Mouse (Mus musculus) embryonic facial prominence, embryonic 10.5 days (tissue): Measurements from ENCODE around the gene Aldh4a1. TPM values are rescaled to one million over a fixed set of nuclear protein-coding genes. Genes with fewer than 3 reads are reported as not detected.
A peak's percentile ranks its signal among the peaks of the same experiment; 100 is the strongest.

Experiments used
- DNase-seq: peaks from one replicate; pipeline ENCODE4 v3.0.0-alpha.2; 2017; ENCODE audit warnings: low spot score
- H3K27ac ChIP-seq: fragments of 300-500 bp; sonication (generic); replicated peaks from 2 replicates; pipeline ENCODE4 v1.5.1; 2016; ENCODE audit warnings: mild to moderate bottlenecking
- H3K27me3 ChIP-seq: fragments of 300-500 bp; sonication (generic); replicated peaks from 2 replicates; pipeline ENCODE4 v1.6.1; 2016; ENCODE audit warnings: low read depth, mild to moderate bottlenecking; ENCODE audit not compliant: poor library complexity, severe bottlenecking
- H3K36me3 ChIP-seq: fragments of 300-500 bp; sonication (generic); replicated peaks from 2 replicates; pipeline ENCODE4 v1.6.1; 2016; ENCODE audit warnings: mild to moderate bottlenecking, moderate library complexity
- H3K4me1 ChIP-seq: fragments of 300-500 bp; sonication (generic); 2 replicates; pipeline ENCODE4 v1.6.1; 2016
- H3K4me3 ChIP-seq: fragments of 300-500 bp; sonication (generic); 2 replicates; pipeline ENCODE4 v1.5.1; 2016; ENCODE audit warnings: mild to moderate bottlenecking, moderate library complexity
- H3K9me3 ChIP-seq: fragments of 300-500 bp; sonication (generic); 2 replicates; pipeline ENCODE4 v1.6.1; 2016; ENCODE audit warnings: mild to moderate bottlenecking
- WGBS: fragments of 180-500 bp; shearing (Covaris S2); methylation state at CpG from one replicate; pipeline ENCODE4 v1.1.7; 2016; 5-methylcytosine and 5-hydroxymethylcytosine counted together
- polyA plus RNA-seq: library from polyadenylated mRNA; unstranded; fragments of >200 nt; fragmentation: Nextera tagmentation; extraction: Ambion mirVana; gene quantifications from 2 replicates; pipeline ENCODE4 v1.2.1, GENCODE M21; 2016

Aldh4a1 gene
- 24.4 and 25.1 TPM in 2 replicates for polyA plus RNA-seq

DNA sequence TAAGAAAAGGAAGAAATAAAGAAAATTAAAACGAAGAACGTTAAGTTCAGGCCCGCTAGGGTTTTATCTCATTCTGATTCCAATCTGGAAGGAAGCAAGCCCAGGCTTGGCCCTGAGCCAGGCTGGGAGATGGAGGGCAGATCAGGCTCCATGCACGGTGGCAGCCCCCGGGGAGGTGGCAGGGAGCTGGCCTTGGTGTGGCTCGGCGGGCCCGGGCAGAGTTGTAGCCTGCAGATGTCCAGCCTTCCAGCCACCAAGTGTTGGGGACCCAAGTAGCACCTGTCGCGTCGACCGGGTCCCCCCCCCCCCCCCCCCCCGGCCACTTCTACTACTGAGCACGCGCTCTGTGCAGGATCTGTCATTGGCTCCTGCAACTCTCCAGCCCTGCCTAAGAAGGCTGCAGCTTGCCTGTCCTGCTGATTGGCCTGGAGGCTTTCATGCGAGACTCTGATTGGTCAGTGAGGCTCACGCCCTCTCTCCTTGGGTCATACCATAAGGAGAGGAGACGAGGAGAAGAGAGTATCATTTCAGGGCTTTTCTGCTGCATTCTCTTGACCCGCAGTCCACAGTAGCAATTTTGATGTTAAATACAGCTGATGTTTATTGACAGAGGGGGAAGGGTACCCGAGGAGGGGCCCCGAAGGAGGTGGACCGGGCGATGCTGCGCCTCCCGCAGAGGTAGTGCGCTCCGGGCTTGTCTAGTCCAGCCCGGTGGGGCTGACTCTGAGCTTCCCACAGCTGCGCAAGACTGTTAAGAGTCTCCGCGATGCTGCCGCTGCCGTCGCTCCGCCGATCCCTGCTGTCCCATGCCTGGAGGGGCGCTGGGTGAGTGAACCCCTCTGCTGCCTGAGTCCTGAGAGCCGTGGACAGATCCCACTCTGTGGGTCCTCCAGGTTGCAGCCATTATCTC, at the start of gene Aldh4a1:
TSS of gene Aldh4a1 (plus strand) at position 494 of the 910 bp plus-strand sequence.
- peaks cover 3% of the 10 kb centered on the region; the same call in 1 of the 2 replicates for H3K36me3 ChIP-seq
- H3K27me3 ChIP-seq = no peaks in the 10 kb centered on the region
- peak; percentile 91 for DNase-seq
- H3K4me1 ChIP-seq = peaks cover 29% of the 10 kb centered on the region
- H3K4me3 ChIP-seq = peak within 1 kb of the TSS; percentile 85
- peak within 1 kb of the TSS; percentile 95 for H3K27ac ChIP-seq
- no peaks in the 10 kb centered on the region for H3K9me3 ChIP-seq
- under 1% methylated on average over 37 of the region's 38 CpGs for WGBS

- no peak for DNase-seq
- Histone ChIP-seq H3K4me1 (peaks cover 41% of the 10 kb centered on the region), H3K27ac (no peak overlapping the region), H3K36me3 (no peaks in the 10 kb centered on the region), H3K27me3 (peaks cover 15% of the 10 kb centered on the region), H3K4me3 (0 out of 2 replicates have a peak overlapping the region, but pooled peaks have one; percentile 89), H3K9me3 (no peaks in the 10 kb centered on the region)
- 87% methylated on average over 12 of the region's 12 CpGs for WGBS
Observed at GRCm38 (mm10) chr4:139572928-139573512, 49.6 kb upstream of the Aldh4a1 start.

DNA sequence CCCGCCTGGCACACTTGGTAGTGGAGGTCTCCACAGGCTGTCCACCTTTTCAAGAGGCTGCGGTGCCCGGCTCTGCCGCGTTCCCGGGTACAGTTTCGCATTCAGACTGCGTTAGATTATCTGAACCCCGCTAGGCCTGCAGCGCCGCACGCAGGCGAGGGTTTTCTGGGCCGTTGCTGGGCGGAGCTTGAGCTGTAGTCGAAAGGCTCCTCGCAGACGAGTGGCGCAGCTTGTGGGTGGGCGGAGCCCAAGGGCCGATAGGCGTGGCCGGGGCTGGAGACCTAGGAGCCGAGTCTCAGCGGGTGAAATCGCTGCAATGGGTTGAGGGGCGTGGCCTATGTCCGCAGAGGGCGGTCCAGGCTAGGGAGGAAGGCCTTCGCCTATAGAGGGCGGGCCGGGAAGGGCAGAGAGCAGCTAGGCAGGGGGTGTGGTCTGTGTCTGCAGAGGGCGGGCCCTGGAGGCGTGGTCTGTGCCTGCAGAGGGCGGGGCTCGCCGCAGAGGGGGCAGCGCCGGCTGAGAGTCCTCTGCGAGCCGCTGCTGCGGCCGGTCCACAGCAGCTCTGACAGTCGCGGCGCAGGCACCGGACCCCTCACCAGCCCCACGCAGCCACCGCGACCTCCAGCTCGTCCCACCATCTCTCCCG, 48.4 kb upstream of the Aldh4a1 start:
- Histone ChIP-seq H3K36me3 (no peaks in the 10 kb centered on the region), H3K4me1 (peaks cover 54% of the 10 kb centered on the region), H3K27ac (peak overlapping the region; percentile 87), H3K4me3 (peak overlapping the region; percentile 89), H3K27me3 (peaks cover 15% of the 10 kb centered on the region), H3K9me3 (no peaks in the 10 kb centered on the region)
- DNase-seq = peak; percentile 100
- WGBS = under 1% methylated on average over 52 of the region's 52 CpGs

GRCm38 (mm10) chr4:139574799-139575672, 47.6 kb upstream of the Aldh4a1 start:
- under 1% methylated on average over 111 of the region's 111 CpGs for WGBS
- peak overlapping the region; percentile 89 for H3K4me3 ChIP-seq
- H3K4me1 ChIP-seq = peaks cover 61% of the 10 kb centered on the region
- H3K36me3 ChIP-seq = no peaks in the 10 kb centered on the region
- DNase-seq = peak; percentile 71
- peak overlapping the region; percentile 87 for H3K27ac ChIP-seq
- no peaks in the 10 kb centered on the region for H3K9me3 ChIP-seq
- H3K27me3 ChIP-seq = peaks cover 15% of the 10 kb centered on the region

DNA sequence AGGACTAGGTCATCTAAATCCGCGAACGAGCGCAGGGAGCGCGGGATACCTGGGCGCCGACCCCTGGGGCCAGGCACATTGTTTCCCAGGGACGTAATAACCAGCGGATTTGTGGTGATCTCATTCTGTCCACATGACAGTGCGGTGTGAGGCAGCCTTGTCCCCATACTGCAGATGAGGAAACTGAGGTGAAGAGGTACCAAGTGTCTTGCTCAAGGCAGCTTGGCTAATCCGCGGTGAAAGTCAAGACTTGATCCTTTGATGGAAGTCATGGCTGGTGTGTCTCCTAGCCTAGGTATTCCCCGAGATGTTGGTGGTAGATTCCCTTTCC, 47.0 kb upstream of the Aldh4a1 start:
- Histone ChIP-seq H3K27ac (peak overlapping the region; percentile 87), H3K9me3 (no peaks in the 10 kb centered on the region), H3K4me3 (peak overlapping the region; percentile 89), H3K4me1 (peaks cover 67% of the 10 kb centered on the region), H3K27me3 (peaks cover 15% of the 10 kb centered on the region), H3K36me3 (no peaks in the 10 kb centered on the region)
- 8% methylated on average over 14 of the region's 14 CpGs for WGBS
- DNase-seq = no peak

- Histone ChIP-seq H3K9me3 (no peaks in the 10 kb centered on the region), H3K4me1 (peaks cover 75% of the 10 kb centered on the region), H3K36me3 (no peaks in the 10 kb centered on the region), H3K27ac (no peak overlapping the region), H3K27me3 (peaks cover 15% of the 10 kb centered on the region), H3K4me3 (peak overlapping the region; percentile 89)
- DNase-seq = peak; percentile 57
- WGBS = 41% methylated on average over 14 of the region's 14 CpGs
Observed at GRCm38 (mm10) chr4:139576251-139576880, 46.3 kb upstream of the Aldh4a1 start.

- Histone ChIP-seq H3K27ac (no peak overlapping the region), H3K4me3 (peak overlapping the region; percentile 89)
Observed at GRCm38 (mm10) chr4:139577006-139577405, 45.7 kb upstream of the Aldh4a1 start.

GRCm38 (mm10) chr4:139578389-139578788, 44.3 kb upstream of the Aldh4a1 start:
- Histone ChIP-seq H3K27ac (no peak overlapping the region), H3K4me3 (no peak overlapping the region), H3K27me3 (peaks cover 3% of the 10 kb centered on the region), H3K4me1 (peaks cover 93% of the 10 kb centered on the region), H3K36me3 (no peaks in the 10 kb centered on the region), H3K9me3 (no peaks in the 10 kb centered on the region)
- no peak for DNase-seq
- 91% methylated on average over 8 of the region's 8 CpGs for WGBS

More at GRCm38 (mm10) chr4:139577006-139577405, 45.7 kb upstream of the Aldh4a1 start:
- peaks cover 15% of the 10 kb centered on the region for H3K27me3 ChIP-seq
- H3K36me3 ChIP-seq = no peaks in the 10 kb centered on the region
- no peak for DNase-seq
- no peaks in the 10 kb centered on the region for H3K9me3 ChIP-seq
- WGBS = 86% methylated on average over 7 of the region's 7 CpGs
- H3K4me1 ChIP-seq = peaks cover 81% of the 10 kb centered on the region

- Histone ChIP-seq H3K27ac (no peak overlapping the region), H3K4me3 (no peak overlapping the region), H3K27me3 (no peaks in the 10 kb centered on the region; the same call in 1 of the 2 replicates), H3K9me3 (no peaks in the 10 kb centered on the region), H3K36me3 (no peaks in the 10 kb centered on the region), H3K4me1 (peaks cover 93% of the 10 kb centered on the region)
- WGBS = 60% methylated on average over 10 of the region's 10 CpGs
- no peak for DNase-seq
Observed at GRCm38 (mm10) chr4:139579003-139579402, 43.7 kb upstream of the Aldh4a1 start.

DNA sequence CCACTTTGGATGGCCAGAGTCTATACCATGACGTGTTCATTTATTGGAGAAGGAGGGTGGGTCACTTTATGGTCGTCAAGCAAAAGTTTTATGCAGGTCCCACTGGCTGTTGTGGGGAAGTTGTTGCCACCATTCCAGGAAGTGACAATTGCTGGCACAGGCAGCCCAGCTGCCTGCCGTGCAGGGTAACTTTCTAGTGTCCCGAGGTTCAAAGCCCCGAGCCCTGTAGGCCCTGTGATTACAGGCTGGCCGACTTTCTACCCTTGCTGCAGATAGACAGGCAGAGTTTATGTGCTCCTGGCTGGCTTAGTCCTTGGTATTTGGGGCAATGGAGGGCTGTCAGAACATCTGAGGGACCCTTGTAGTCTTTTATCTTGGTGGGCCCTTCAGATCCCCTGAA, 43.2 kb upstream of the Aldh4a1 start:
- no peak for DNase-seq
- Histone ChIP-seq H3K4me3 (no peak overlapping the region), H3K27me3 (no peaks in the 10 kb centered on the region; the same call in 1 of the 2 replicates), H3K36me3 (no peaks in the 10 kb centered on the region), H3K27ac (peak overlapping the region; percentile 91), H3K4me1 (peaks cover 93% of the 10 kb centered on the region), H3K9me3 (no peaks in the 10 kb centered on the region)
- WGBS = 63% methylated on average over 6 of the region's 6 CpGs

GRCm38 (mm10) chr4:139580663-139581336, 41.9 kb upstream of the Aldh4a1 start:
- no peaks in the 10 kb centered on the region for H3K9me3 ChIP-seq
- H3K36me3 ChIP-seq = no peaks in the 10 kb centered on the region
- 5% methylated on average over 15 of the region's 15 CpGs for WGBS
- H3K4me3 ChIP-seq = peak overlapping the region; percentile 47
- no peaks in the 10 kb centered on the region; the same call in 1 of the 2 replicates for H3K27me3 ChIP-seq
- H3K4me1 ChIP-seq = peaks cover 95% of the 10 kb centered on the region
- peak; percentile 77 for DNase-seq
- peak overlapping the region; percentile 91 for H3K27ac ChIP-seq
